Mouse (Mus musculus) ovary, postnatal 10 days (tissue): ENCODE results near the gene Vmn2r85.
A peak's percentile ranks its signal among the peaks of the same experiment; 100 is the strongest.
"Not testable (repeated sequence)": the region's sequence is repeated elsewhere in the genome, so short reads cannot be mapped to it uniquely, and the experiment has no call there.

Experiments
- DNase-seq: peaks from one replicate; pipeline ENCODE4 v3.0.0; 2022; ENCODE audit warnings: low spot score

The Vmn2r85 gene

GRCm38 (mm10) chr10:130429603-130430002 lies at the start of gene Vmn2r85:
Vmn2r85 (minus strand) TSS chr10:130429703.
- DNase-seq, result not testable (repeated sequence)

- peak; percentile 6 for DNase-seq
Measured at GRCm38 (mm10) chr10:130470311-130470760, 40.8 kb upstream of the Vmn2r85 start.

GRCm38 (mm10) chr10:130455950-130456349 lies 26.4 kb upstream of the Vmn2r85 start, which contains the start of gene Vmn2r86:
Vmn2r86 (minus strand) TSS chr10:130456050.
- DNase-seq, result not testable (repeated sequence)

GRCm38 (mm10) chr10:130444776-130445175 lies 15.3 kb upstream of the Vmn2r85 start:
- no peak for DNase-seq

- not testable (repeated sequence) for DNase-seq
Measured at GRCm38 (mm10) chr10:130434185-130434898, 4.8 kb upstream of the Vmn2r85 start.

- DNase-seq, result not testable (repeated sequence)
Measured at GRCm38 (mm10) chr10:130422368-130422767, 7.1 kb downstream of the Vmn2r85 start.

- DNase-seq, result no peak
Measured at GRCm38 (mm10) chr10:130420401-130420800, 9.1 kb downstream of the Vmn2r85 start.

GRCm38 (mm10) chr10:130419954-130420353 lies 9.5 kb downstream of the Vmn2r85 start:
- not testable (repeated sequence) for DNase-seq

- not testable (repeated sequence) for DNase-seq
Measured at GRCm38 (mm10) chr10:130416352-130416751, 13.2 kb downstream of the Vmn2r85 start.

GRCm38 (mm10) chr10:130412167-130412698 lies 17.3 kb downstream of the Vmn2r85 start:
- not testable (repeated sequence) for DNase-seq

GRCm38 (mm10) chr10:130394232-130394631 lies 35.3 kb downstream of the Vmn2r85 start, which contains the start of gene Vmn2r84:
Vmn2r84 (minus strand) TSS chr10:130394332.
- DNase-seq, result no peak

GRCm38 (mm10) chr10:130375145-130375544 lies 54.4 kb downstream of the Vmn2r85 start:
- no peak for DNase-seq

GRCm38 (mm10) chr10:130372491-130373173 lies 56.9 kb downstream of the Vmn2r85 start:
- no peak for DNase-seq

GRCm38 (mm10) chr10:130371644-130372043 lies 57.9 kb downstream of the Vmn2r85 start:
- no peak for DNase-seq

GRCm38 (mm10) chr10:130370005-130370682 lies 59.4 kb downstream of the Vmn2r85 start:
- no peak for DNase-seq

GRCm38 (mm10) chr10:130368384-130368783 lies 61.1 kb downstream of the Vmn2r85 start:
- no peak for DNase-seq

GRCm38 (mm10) chr10:130364766-130365165 lies 64.7 kb downstream of the Vmn2r85 start:
- DNase-seq, result no peak
